Mouse (Mus musculus) liver, embryonic 15.5 days (tissue): ENCODE measurements around the gene Nfkbil1. TPM values are rescaled to one million over a fixed set of nuclear protein-coding genes. Genes with fewer than 3 reads are reported as not detected.
A peak's percentile ranks its signal among the peaks of the same experiment; 100 is the strongest.

Experiments
- ATAC-seq: fragments of 200-750 bp; cut with Nextera tagmentation; 2 replicates; pipeline ENCODE4 v1.8.0; 2017; ENCODE audit warnings: moderate number of reproducible peaks, mild to moderate bottlenecking, moderate library complexity; ENCODE audit not compliant: insufficient read depth
- H3K27ac ChIP-seq: fragments of 300-500 bp; sonication (generic); replicated peaks from 2 replicates; pipeline ENCODE4 v1.5.1; 2015; ENCODE audit warnings: mild to moderate bottlenecking, inconsistent platforms
- H3K27me3 ChIP-seq: fragments of 300-500 bp; sonication (generic); 2 replicates; pipeline ENCODE4 v1.6.1; 2015; ENCODE audit warnings: mild to moderate bottlenecking, inconsistent platforms
- H3K36me3 ChIP-seq: fragments of 300-500 bp; sonication (generic); replicated peaks from 2 replicates; pipeline ENCODE4 v1.6.1; 2015; ENCODE audit warnings: moderate library complexity, mild to moderate bottlenecking, inconsistent platforms
- H3K4me1 ChIP-seq: fragments of 300-500 bp; sonication (generic); replicated peaks from 2 replicates; pipeline ENCODE4 v1.6.1; 2015; ENCODE audit warnings: inconsistent platforms
- H3K4me2 ChIP-seq: fragments of 300-500 bp; sonication (generic); 2 replicates; pipeline ENCODE4 v1.6.1; 2015; ENCODE audit warnings: moderate library complexity, mild to moderate bottlenecking, inconsistent platforms
- H3K4me3 ChIP-seq: fragments of 300-500 bp; sonication (generic); replicated peaks from 2 replicates; pipeline ENCODE4 v1.5.1; 2015; ENCODE audit warnings: mild to moderate bottlenecking, inconsistent platforms
- H3K9ac ChIP-seq: fragments of 300-500 bp; sonication (generic); 2 replicates; pipeline ENCODE4 v1.6.1; 2015; ENCODE audit warnings: moderate library complexity, mild to moderate bottlenecking, inconsistent platforms
- H3K9me3 ChIP-seq: fragments of 300-500 bp; sonication (generic); replicated peaks from 2 replicates; pipeline ENCODE4 v1.6.1; 2016; ENCODE audit warnings: inconsistent platforms
- WGBS: fragments of 180-500 bp; shearing (Covaris S2); methylation state at CpG from one replicate; pipeline ENCODE4 v1.1.7; 2015; ENCODE audit warnings: mixed read lengths; ENCODE audit not compliant: insufficient replicate concordance; 5-methylcytosine and 5-hydroxymethylcytosine counted together
- polyA plus RNA-seq: library from polyadenylated mRNA; unstranded; fragments of >200 nt; fragmentation: Nextera tagmentation; extraction: Ambion mirVana; gene quantifications from 2 replicates; pipeline ENCODE4 v1.2.1, GENCODE M21; 2015

The Nfkbil1 gene
- polyA plus RNA-seq, result 3.2 and 3.6 TPM in 2 replicates

DNA sequence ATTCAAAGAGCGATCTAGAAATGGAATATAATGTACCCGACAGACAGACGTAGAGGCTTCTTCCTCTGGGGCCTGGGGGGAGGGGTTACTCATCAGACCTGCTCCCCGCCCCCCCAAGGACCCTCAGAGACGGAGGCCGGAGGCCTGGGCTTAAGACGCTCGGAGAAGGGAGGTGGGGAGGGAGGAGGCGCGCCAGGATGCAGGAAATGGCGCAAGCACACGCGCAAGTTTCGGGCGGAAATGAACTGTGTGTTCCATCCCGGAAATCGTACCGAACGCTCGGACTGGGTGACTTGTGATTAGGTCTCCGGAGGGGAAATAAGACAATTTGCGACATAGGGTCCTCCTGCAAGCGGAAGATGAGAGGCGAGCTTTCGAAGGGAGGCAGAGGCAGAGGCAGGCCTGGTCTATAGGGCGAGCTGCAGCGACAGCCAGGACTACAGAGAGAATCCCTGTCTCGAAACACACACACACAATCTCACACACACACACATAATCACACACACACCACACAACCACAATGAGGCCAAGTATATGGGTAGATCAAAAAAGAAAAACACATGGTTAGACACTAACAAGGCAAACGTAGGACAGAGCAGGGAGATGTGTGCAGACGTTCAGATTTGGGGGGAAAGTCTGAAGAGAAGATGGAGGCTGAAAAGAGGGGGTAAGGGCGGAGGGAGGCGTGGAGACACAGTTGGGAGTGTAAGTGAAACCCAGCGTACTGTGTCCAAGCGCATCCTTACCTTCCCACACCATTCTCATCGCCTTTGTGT is at the start of gene Nfkbil1:
Nfkbil1 (minus strand) TSS at position 179 of the 776 bp plus-strand sequence.
- no peaks in the 10 kb centered on the region for H3K27me3 ChIP-seq
- peaks cover 63% of the 10 kb centered on the region for H3K4me1 ChIP-seq
- under 1% methylated on average over 35 of the region's 35 CpGs for WGBS

DNA sequence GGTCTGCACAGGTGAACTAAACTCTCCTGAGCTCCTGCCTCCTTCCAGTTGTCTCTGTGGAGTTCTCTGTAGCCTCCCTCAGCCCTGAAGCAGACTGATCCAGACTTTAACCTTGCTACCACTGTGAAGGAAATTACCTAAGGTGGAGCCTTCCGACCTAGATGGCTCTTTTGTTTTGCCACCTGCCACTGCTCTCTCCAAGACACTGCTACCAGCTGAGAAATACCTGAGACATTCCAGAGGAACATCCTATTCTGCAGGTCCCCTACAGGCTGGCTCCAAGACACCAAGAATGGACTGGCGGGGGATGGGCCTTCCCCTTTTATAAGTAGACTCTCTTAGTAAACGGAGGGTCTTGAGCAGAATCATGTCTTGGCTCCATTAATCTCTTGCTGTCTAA is 44.7 kb upstream of the Nfkbil1 start:
- Histone ChIP-seq H3K9ac (no peak overlapping the region), H3K9me3 (no peaks in the 10 kb centered on the region), H3K27ac (no peak overlapping the region), H3K4me2 (no peak overlapping the region), H3K27me3 (peaks cover 28% of the 10 kb centered on the region), H3K36me3 (no peaks in the 10 kb centered on the region), H3K4me1 (no peaks in the 10 kb centered on the region), H3K4me3 (no peak overlapping the region)
- 52% methylated on average over 3 of the region's 3 CpGs for WGBS
- ATAC-seq, result no peak

More for the DNA sequence above, at the start of gene Nfkbil1:
- Histone ChIP-seq H3K4me3 (peak within 1 kb of the TSS; percentile 69), H3K27ac (peak within 1 kb of the TSS; percentile 93), H3K4me2 (peak within 1 kb of the TSS; percentile 95), H3K9ac (peak within 1 kb of the TSS; percentile 78), H3K9me3 (no peaks in the 10 kb centered on the region), H3K36me3 (peaks cover 19% of the 10 kb centered on the region)
- ATAC-seq, result peak; percentile 75

DNA sequence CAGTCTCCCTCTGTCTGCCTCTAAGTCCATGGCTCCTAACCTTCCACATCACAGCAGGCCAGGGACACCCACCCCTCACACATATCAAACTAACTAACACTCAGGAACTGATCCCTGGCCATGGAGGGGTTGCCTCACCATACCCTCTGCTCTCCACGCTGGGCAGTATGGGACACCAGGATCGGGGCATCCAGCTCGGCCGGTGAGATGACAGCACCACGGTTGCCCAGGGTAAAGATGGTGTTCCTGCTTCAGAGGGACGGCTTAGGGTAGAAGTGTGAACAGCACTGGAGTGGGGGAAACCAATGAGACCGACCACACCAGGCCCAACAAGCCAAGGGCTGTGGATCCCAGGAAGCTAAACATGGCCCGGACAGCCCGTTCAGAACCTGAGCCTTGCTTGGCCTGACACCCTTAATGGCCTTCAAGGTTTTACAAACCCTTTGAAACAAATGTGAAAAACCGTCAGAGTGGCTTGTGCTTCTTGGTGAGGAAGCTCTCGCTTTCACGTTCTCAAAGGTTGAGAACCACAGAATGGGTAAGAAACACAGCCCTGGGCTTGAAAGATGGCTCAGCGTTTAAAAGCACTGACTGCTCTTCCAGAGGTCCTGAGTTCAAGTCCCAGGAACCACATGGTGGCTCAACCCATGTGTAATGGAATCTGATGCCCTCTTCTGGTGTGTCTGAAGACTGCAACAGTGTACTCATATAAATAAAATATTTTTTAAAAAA is 43.5 kb upstream of the Nfkbil1 start:
- no peaks in the 10 kb centered on the region; the same call in 1 of the 2 replicates for H3K4me1 ChIP-seq
- no peak overlapping the region for H3K9ac ChIP-seq
- H3K4me2 ChIP-seq, result no peak overlapping the region
- H3K36me3 ChIP-seq, result no peaks in the 10 kb centered on the region
- H3K9me3 ChIP-seq, result no peaks in the 10 kb centered on the region
- H3K27me3 ChIP-seq, result peaks cover 34% of the 10 kb centered on the region
- no peak overlapping the region for H3K27ac ChIP-seq
- ATAC-seq, result no peak
- no peak overlapping the region for H3K4me3 ChIP-seq
- 69% methylated on average over 13 of the region's 13 CpGs for WGBS

DNA sequence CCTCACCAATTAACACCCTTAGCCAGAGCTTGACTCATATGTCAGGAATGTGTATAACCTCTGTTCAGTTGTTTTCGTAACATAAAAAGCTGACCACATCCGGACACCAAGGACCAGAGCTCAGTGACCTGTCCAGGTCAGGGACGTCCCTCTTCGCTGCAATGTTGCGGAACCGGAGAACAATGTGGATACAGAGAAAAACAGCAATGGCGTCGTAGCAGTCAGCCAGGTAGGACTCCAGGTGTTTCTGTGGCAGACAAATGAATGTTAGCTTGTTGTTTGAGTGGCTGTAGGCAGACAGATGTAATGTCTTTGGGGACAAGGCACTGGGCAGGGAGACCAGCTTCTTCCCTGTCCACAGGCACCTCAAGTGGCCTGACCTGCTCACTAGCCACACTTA is 42.5 kb upstream of the Nfkbil1 start:
- Histone ChIP-seq H3K27me3 (peaks cover 34% of the 10 kb centered on the region), H3K4me3 (no peak overlapping the region), H3K36me3 (no peaks in the 10 kb centered on the region), H3K4me1 (no peaks in the 10 kb centered on the region; the same call in 1 of the 2 replicates), H3K9me3 (no peaks in the 10 kb centered on the region), H3K9ac (no peak overlapping the region), H3K27ac (no peak overlapping the region), H3K4me2 (no peak overlapping the region)
- ATAC-seq, result no peak
- WGBS, result 64% methylated on average over 8 of the region's 8 CpGs

DNA sequence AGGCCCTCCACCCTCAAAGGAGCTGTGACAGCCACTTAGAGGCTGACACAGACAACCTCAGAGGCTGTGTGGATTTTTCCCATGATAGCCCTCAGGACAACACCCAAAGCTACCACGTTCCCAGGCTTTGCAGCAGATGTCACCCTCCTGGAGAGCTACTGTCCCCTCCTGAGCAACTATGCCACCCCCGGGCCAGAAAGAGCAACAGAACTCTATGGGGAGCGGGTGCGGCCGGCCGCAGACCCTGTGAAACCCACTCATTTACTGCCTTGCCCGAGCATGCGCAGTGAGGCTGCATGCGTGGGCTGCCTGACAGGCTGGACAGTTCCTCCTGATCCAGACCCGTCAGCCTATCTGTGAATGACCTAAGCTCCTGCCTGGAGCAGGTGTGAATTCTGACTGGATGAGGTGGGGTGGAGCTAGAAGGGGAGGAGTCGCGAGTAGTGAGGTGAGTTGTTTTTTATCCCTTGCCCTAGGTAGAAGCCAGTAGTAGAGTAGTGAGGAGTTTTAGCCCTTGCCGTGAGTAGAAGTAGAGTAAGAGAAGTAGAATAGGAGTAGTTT is 40.8 kb upstream of the Nfkbil1 start:
- ATAC-seq, result no peak
- H3K4me2 ChIP-seq, result no peak overlapping the region
- H3K9ac ChIP-seq, result no peak overlapping the region
- 20% methylated on average over 13 of the region's 13 CpGs for WGBS
- H3K27ac ChIP-seq, result no peak overlapping the region
- H3K9me3 ChIP-seq, result no peaks in the 10 kb centered on the region
- H3K27me3 ChIP-seq, result peaks cover 34% of the 10 kb centered on the region
- no peaks in the 10 kb centered on the region; the same call in 1 of the 2 replicates for H3K4me1 ChIP-seq
- H3K36me3 ChIP-seq, result no peaks in the 10 kb centered on the region
- no peak overlapping the region for H3K4me3 ChIP-seq

DNA sequence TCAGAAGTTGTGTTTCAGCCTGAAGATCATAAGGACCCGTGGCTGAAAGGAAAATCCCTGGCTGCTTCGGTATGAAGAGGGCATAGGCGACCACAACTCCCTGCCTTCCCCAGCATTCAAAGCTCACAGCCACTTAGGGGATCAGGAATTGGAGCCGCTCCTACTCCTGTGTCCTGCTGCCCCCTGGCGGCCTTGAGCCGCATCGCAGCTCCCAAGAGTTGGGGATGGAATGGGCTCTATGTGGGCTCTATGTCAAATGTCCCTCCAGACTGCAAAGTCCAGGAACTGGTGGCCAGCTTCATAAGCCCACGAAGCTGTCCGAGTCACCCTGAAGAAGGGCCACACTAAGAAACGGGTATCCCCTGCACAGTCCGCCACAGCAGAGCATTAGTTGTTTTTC is 39.2 kb upstream of the Nfkbil1 start:
- H3K4me3 ChIP-seq, result no peak overlapping the region
- H3K36me3 ChIP-seq, result no peaks in the 10 kb centered on the region
- 3% methylated on average over 11 of the region's 11 CpGs for WGBS
- H3K27me3 ChIP-seq, result peaks cover 34% of the 10 kb centered on the region
- no peaks in the 10 kb centered on the region; the same call in 1 of the 2 replicates for H3K4me1 ChIP-seq
- H3K9ac ChIP-seq, result no peak overlapping the region
- H3K9me3 ChIP-seq, result no peaks in the 10 kb centered on the region
- no peak overlapping the region for H3K4me2 ChIP-seq
- no peak for ATAC-seq
- H3K27ac ChIP-seq, result no peak overlapping the region

DNA sequence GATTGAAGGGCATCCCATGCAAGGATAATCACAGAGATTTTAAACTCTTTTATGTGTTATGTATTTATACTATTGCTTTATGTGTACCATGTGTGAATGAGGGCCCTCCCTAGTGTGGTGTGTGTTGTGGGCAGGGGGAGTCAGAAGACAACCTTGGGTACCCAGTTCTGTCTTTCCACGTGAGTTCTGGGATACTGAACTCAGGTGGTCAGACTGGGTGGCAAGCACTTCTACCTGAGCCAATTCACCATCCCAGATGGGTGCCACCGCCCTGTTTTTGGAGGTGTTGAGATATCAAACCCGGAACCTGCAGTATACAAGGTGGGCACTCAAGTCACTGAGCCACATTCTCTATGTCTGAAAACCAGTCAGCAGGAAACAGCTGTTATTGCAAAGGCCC is 36.7 kb upstream of the Nfkbil1 start:
- H3K4me2 ChIP-seq, result no peak overlapping the region
- H3K9ac ChIP-seq, result no peak overlapping the region
- WGBS, result 54% methylated on average over 3 of the region's 3 CpGs
- H3K4me1 ChIP-seq, result no peaks in the 10 kb centered on the region; the same call in 1 of the 2 replicates
- no peak overlapping the region for H3K27ac ChIP-seq
- no peak overlapping the region for H3K4me3 ChIP-seq
- H3K9me3 ChIP-seq, result no peaks in the 10 kb centered on the region
- ATAC-seq, result no peak
- H3K36me3 ChIP-seq, result no peaks in the 10 kb centered on the region
- H3K27me3 ChIP-seq, result peaks cover 26% of the 10 kb centered on the region

DNA sequence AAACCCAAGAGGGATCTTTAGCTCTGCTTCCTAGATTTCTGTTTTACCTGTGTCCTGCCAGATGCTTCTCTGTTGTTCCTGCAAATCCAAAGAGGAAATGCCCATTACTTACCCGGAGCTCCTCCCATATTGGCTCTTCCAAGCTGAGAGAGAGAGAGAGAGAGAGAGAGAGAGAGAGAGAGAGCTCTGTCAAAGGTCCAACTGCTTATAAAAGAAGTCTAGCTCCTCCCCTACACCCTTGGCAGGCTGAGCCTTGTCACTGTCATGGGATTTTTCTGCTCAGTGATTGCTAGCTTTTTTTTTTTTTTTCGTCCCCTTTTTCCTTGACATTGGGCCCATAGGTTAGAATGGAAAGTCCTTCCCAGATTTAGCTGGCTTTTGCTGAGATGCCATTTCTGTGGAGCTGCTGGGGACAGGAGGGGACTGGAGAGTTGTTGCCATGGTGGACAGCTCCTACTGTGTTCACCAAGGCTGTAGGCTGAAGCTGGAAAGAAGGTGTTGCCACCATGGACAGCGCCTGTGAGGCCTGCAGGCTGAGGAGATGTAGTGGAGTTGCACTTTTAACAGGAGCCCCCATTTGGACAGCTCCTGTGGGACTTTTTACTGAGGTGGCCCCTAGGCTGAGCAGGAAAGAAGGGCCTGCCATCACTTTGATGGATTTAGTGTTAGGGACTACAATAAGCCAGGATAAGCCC is 34.2 kb upstream of the Nfkbil1 start:
- H3K27ac ChIP-seq, result no peak overlapping the region
- peaks cover 1% of the 10 kb centered on the region; the same call in 1 of the 2 replicates for H3K27me3 ChIP-seq
- no peak overlapping the region for H3K9ac ChIP-seq
- H3K36me3 ChIP-seq, result no peaks in the 10 kb centered on the region
- H3K4me2 ChIP-seq, result no peak overlapping the region
- no peak for ATAC-seq
- WGBS, result 23% methylated on average over 3 of the region's 3 CpGs
- no peak overlapping the region for H3K4me3 ChIP-seq
- no peaks in the 10 kb centered on the region; the same call in 1 of the 2 replicates for H3K4me1 ChIP-seq
- no peaks in the 10 kb centered on the region for H3K9me3 ChIP-seq

DNA sequence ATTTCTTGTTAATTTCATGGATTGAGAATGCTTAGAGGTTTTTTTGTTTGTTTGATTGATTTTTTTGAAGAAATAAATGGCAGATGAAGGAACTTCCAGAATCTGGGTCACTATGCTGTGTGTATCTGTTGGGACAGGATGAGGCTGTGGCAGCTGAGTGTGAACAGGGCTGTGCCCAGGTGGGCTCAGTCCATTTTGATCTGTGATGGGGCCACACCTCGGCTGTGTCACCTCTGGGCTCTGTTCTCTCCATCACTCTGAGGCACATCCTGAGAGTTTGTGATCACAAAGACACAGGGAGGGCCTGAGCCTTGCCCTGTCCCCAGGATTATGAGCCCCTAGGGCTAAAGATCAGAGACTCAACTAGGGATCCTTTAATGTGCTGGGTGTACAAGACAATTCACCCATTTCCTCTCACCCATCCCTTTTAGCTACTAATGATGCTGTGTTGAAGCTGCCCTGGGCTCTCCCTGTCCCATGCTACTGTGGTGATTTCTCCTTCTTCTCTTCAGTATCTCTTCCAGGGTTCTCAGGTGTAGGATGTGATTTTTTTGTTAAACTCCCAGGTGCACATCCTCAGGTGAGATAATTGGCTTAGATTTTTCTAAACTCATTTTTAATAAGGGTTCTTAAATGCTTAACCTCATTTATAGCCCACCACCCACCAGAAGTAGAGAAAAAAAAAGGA is 32.0 kb upstream of the Nfkbil1 start:
- no peak overlapping the region for H3K27ac ChIP-seq
- H3K4me2 ChIP-seq, result no peak overlapping the region
- H3K9ac ChIP-seq, result no peak overlapping the region
- 36% methylated on average over 1 of the region's 1 CpGs for WGBS
- H3K27me3 ChIP-seq, result peaks cover 10% of the 10 kb centered on the region
- H3K4me1 ChIP-seq, result peaks cover 8% of the 10 kb centered on the region
- no peaks in the 10 kb centered on the region for H3K36me3 ChIP-seq
- H3K9me3 ChIP-seq, result no peaks in the 10 kb centered on the region
- H3K4me3 ChIP-seq, result no peak overlapping the region
- ATAC-seq, result no peak

DNA sequence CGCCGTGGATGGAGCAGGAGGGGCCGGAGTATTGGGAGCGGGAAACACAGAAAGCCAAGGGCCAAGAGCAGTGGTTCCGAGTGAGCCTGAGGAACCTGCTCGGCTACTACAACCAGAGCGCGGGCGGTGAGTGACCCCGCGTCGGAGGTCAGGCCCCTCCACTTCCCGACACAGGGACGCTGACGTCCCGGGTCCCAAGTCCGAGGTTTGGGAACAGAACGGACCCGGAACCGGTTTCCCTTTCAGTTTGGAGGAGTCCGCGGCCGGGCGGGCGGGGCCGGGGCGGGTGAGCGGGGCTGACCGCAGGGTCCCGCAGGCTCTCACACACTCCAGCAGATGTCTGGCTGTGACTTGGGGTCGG is 27.9 kb upstream of the Nfkbil1 start:
- peak; percentile 17 for ATAC-seq
- Histone ChIP-seq H3K4me3 (peak overlapping the region; percentile 83), H3K4me1 (peaks cover 28% of the 10 kb centered on the region), H3K4me2 (peak overlapping the region; percentile 100), H3K27ac (peak overlapping the region; percentile 62; the same call in 1 of the 2 replicates), H3K36me3 (no peaks in the 10 kb centered on the region), H3K9me3 (no peaks in the 10 kb centered on the region), H3K9ac (peak overlapping the region; percentile 78), H3K27me3 (peaks cover 23% of the 10 kb centered on the region)
- WGBS, result under 1% methylated on average over 31 of the region's 31 CpGs
